Mouse (Mus musculus) forebrain, embryonic 15.5 days (tissue): ENCODE measurements around the gene Dach1. TPM values are rescaled to one million over a fixed set of nuclear protein-coding genes. Genes with fewer than 3 reads are reported as not detected.

Experiments used
- ATAC-seq: fragments of 200-750 bp; cut with Nextera tagmentation; replicated peaks from 2 replicates; pipeline ENCODE4 v1.8.0; 2017; ENCODE audit warnings: mild to moderate bottlenecking, moderate TSS enrichment, moderate library complexity
- H3K27ac ChIP-seq: fragments of 300-500 bp; sonication (generic); replicated peaks from 2 replicates; pipeline ENCODE4 v1.5.1; 2015; ENCODE audit warnings: mild to moderate bottlenecking, inconsistent platforms
- H3K27me3 ChIP-seq: fragments of 300-500 bp; sonication (generic); 2 replicates; pipeline ENCODE4 v1.6.1; 2015; ENCODE audit warnings: inconsistent platforms
- H3K36me3 ChIP-seq: fragments of 300-500 bp; sonication (generic); 2 replicates; pipeline ENCODE4 v1.6.1; 2015; ENCODE audit warnings: mild to moderate bottlenecking, inconsistent platforms
- H3K4me1 ChIP-seq: fragments of 300-500 bp; sonication (generic); 2 replicates; pipeline ENCODE4 v1.6.1; 2015; ENCODE audit warnings: inconsistent platforms
- H3K4me2 ChIP-seq: fragments of 300-500 bp; sonication (generic); replicated peaks from 2 replicates; pipeline ENCODE4 v1.6.1; 2015; ENCODE audit warnings: mild to moderate bottlenecking, inconsistent platforms
- H3K4me3 ChIP-seq: fragments of 300-500 bp; sonication (generic); 2 replicates; pipeline ENCODE4 v1.5.1; 2015; ENCODE audit warnings: mild to moderate bottlenecking, inconsistent platforms
- H3K9ac ChIP-seq: fragments of 300-500 bp; sonication (generic); replicated peaks from 2 replicates; pipeline ENCODE4 v1.6.1; 2015; ENCODE audit warnings: mild to moderate bottlenecking, inconsistent platforms
- H3K9me3 ChIP-seq: fragments of 300-500 bp; sonication (generic); 2 replicates; pipeline ENCODE4 v1.6.1; 2016; ENCODE audit warnings: inconsistent platforms
- WGBS: fragments of 180-500 bp; shearing (Covaris S2); methylation state at CpG from one replicate; pipeline ENCODE4 v1.1.7; 2015; ENCODE audit warnings: mixed read lengths; 5-methylcytosine and 5-hydroxymethylcytosine counted together
- polyA plus RNA-seq: library from polyadenylated mRNA; unstranded; fragments of >200 nt; fragmentation: Nextera tagmentation; extraction: Ambion mirVana; gene quantifications from 2 replicates; pipeline ENCODE4 v1.2.1, GENCODE M21; 2015

Dach1 gene
- polyA plus RNA-seq, 1 experiment from 2014 or later = 7.8 TPM

GRCm38 (mm10) chr14:98155725-98156392 is 13.7 kb downstream of the Dach1 start:
- Histone ChIP-seq H3K27me3 (no peaks in the 10 kb centered on the region), H3K27ac (no peak overlapping the region), H3K4me2 (no peak overlapping the region), H3K36me3 (no peaks in the 10 kb centered on the region), H3K4me1 (0 out of 2 replicates have a peak, but pooled peaks cover 6% of the 10 kb centered on the region), H3K9ac (no peak overlapping the region), H3K4me3 (no peak overlapping the region), H3K9me3 (no peaks in the 10 kb centered on the region)
- WGBS = 63% methylated on average over 7 of the region's 7 CpGs
- ATAC-seq = no peak

- Histone ChIP-seq H3K4me3 (no peak overlapping the region), H3K27me3 (no peaks in the 10 kb centered on the region), H3K9me3 (no peaks in the 10 kb centered on the region), H3K27ac (no peak overlapping the region), H3K36me3 (no peaks in the 10 kb centered on the region), H3K4me2 (no peak overlapping the region), H3K4me1 (0 out of 2 replicates have a peak, but pooled peaks cover 6% of the 10 kb centered on the region), H3K9ac (no peak overlapping the region)
- WGBS = 35% methylated on average over 7 of the region's 7 CpGs
- ATAC-seq = 0 out of 2 replicates have a peak, but pooled peaks have one; percentile 32
These were observed 14.6 kb downstream of the Dach1 start for GRCm38 (mm10) chr14:98154832-98155422.

DNA sequence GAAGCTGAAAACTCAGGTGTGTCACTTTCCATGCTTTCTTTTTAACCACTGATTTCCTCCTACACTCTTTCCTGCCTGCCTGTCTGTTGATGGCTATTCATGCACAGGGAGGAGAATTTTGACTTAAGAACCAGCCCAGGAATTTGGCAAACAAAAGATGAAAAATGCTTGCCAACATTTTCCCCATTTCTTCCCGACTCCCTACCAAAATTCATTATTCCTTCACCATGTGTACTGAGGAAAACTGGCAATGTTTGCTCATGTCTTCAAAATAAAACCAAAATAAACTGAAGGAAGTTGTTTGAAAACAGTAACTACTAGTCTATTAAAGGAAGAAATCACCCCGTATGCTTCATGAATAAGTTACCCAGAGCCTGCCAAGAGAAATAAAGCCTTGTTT is 27.8 kb downstream of the Dach1 start:
- Histone ChIP-seq H3K9me3 (no peaks in the 10 kb centered on the region), H3K4me1 (peaks cover 7% of the 10 kb centered on the region; the same call in 1 of the 2 replicates), H3K4me2 (no peak overlapping the region), H3K9ac (no peak overlapping the region), H3K27me3 (no peaks in the 10 kb centered on the region), H3K4me3 (no peak overlapping the region), H3K36me3 (no peaks in the 10 kb centered on the region), H3K27ac (no peak overlapping the region)
- 13% methylated on average over 2 of the region's 2 CpGs for WGBS
- no peak for ATAC-seq

DNA sequence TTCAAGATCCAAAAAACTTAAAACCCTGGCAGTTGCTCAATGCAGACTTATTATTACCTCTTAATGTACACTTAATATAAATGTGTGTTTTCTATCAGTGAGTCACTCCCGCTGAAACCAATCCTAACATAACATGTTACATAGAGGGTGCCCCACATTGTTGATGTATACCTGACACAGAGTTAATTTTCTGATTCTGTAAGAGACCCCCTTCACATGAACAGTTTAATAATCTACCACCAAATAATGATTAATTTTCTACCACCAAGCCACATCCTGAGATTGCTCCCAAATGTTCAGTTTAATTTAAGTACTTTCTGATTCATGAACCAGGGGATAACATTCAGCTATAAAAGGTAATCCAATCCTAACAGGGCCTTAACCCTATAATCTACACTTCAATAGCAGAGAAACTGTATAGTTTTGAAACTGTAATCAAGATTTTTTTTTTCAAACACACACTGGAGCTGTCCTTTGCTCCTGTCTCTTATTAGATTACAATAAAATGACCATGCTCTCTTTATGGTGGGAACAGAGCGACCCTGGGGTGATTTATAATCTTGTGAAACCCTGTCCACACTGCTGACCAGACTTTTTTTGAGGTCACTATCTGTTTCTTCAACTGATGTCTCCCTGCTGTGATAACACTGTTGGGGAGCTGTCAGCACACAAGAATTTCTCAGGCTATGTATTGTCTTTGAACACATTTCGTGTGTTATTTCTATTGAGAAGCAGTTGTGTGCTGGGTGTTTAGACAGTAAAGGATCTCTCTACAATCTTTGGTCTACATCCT is 30.5 kb downstream of the Dach1 start:
- ATAC-seq = no peak
- Histone ChIP-seq H3K4me1 (peaks cover 15% of the 10 kb centered on the region), H3K9ac (no peak overlapping the region), H3K36me3 (no peaks in the 10 kb centered on the region), H3K4me3 (no peak overlapping the region), H3K27me3 (no peaks in the 10 kb centered on the region), H3K27ac (no peak overlapping the region), H3K4me2 (no peak overlapping the region), H3K9me3 (no peaks in the 10 kb centered on the region)
- WGBS = 69% methylated on average over 3 of the region's 3 CpGs

- Histone ChIP-seq H3K4me1 (peaks cover 11% of the 10 kb centered on the region), H3K27ac (no peak overlapping the region), H3K4me2 (no peak overlapping the region), H3K4me3 (no peak overlapping the region), H3K36me3 (no peaks in the 10 kb centered on the region), H3K9me3 (no peaks in the 10 kb centered on the region), H3K27me3 (no peaks in the 10 kb centered on the region), H3K9ac (no peak overlapping the region)
- no peak for ATAC-seq
- WGBS = 17% methylated on average over 4 of the region's 4 CpGs
These were observed 35.0 kb downstream of the Dach1 start for GRCm38 (mm10) chr14:98134546-98134945.

DNA sequence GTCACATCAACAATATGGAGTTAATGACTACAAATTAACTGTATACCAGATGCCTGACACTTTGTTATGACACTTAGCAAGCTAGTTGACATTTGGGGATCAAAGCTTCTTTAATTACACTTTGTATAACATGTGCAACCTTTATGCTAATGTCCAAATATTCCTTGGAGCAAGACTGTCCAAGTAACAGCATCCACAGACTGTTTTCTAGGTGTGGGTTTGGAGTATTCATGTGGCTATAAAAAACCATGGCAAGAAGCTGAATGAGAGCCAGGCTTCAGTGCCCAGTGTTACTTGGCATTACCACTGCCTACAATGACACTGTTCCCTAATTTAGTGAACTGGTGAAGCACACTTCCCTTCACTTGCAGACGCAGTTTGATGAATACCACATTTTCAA is 46.5 kb downstream of the Dach1 start:
- H3K9me3 ChIP-seq = no peaks in the 10 kb centered on the region
- H3K9ac ChIP-seq = no peak overlapping the region
- ATAC-seq = peak; percentile 95
- H3K27ac ChIP-seq = no peak overlapping the region
- WGBS = 24% methylated on average over 1 of the region's 1 CpGs
- peaks cover 9% of the 10 kb centered on the region for H3K4me1 ChIP-seq
- no peak overlapping the region for H3K4me2 ChIP-seq
- H3K36me3 ChIP-seq = no peaks in the 10 kb centered on the region
- no peak overlapping the region for H3K4me3 ChIP-seq
- no peaks in the 10 kb centered on the region for H3K27me3 ChIP-seq

DNA sequence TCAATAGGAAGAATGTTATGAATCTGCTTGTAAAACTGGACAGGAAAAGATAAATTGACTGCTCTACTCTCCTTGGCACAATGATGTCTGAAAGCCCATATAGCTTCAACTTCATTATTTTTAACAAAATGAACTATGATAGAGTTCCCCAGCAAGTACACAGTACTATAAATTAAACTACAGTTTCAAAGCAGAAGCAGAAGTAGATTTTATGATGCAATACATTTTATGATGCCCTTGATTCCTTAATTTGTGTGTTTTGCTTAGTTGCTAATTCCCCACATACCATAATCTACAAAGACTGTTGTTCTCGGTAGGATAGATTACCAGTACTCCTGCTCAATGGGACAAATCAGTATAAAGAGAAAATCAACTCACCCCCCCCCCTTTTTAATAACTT is 52.9 kb downstream of the Dach1 start:
- Histone ChIP-seq H3K4me1 (0 out of 2 replicates have a peak, but pooled peaks cover 2% of the 10 kb centered on the region), H3K4me2 (no peak overlapping the region), H3K9ac (no peak overlapping the region), H3K27ac (no peak overlapping the region), H3K36me3 (no peaks in the 10 kb centered on the region), H3K27me3 (no peaks in the 10 kb centered on the region), H3K4me3 (no peak overlapping the region), H3K9me3 (no peaks in the 10 kb centered on the region)
- ATAC-seq = no peak
- 32% methylated on average over 1 of the region's 1 CpGs for WGBS

DNA sequence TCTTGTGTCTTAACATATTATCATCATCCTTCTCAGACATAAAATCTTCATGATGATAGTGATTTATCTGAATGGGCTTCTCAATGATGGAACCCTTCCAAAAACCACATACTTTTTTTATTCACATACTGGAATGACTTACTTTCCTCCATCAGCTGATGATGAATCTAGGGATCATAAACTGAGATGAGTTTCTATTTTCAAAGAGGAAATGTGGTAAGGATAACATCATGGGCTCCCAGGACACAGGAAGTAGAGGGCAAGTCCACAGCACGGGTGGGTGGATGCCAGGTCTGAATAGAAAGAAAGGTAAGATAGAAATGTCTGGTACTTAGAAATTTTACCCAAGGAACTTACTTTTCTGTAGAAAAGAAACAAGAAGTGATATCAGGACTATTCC is 56.5 kb downstream of the Dach1 start:
- ATAC-seq = no peak
- no peak overlapping the region for H3K9ac ChIP-seq
- H3K4me3 ChIP-seq = no peak overlapping the region
- peaks cover 12% of the 10 kb centered on the region for H3K4me1 ChIP-seq
- H3K27ac ChIP-seq = no peak overlapping the region
- WGBS = 61% methylated on average over 1 of the region's 1 CpGs
- H3K27me3 ChIP-seq = no peaks in the 10 kb centered on the region
- H3K4me2 ChIP-seq = no peak overlapping the region
- no peaks in the 10 kb centered on the region for H3K9me3 ChIP-seq
- no peaks in the 10 kb centered on the region for H3K36me3 ChIP-seq

DNA sequence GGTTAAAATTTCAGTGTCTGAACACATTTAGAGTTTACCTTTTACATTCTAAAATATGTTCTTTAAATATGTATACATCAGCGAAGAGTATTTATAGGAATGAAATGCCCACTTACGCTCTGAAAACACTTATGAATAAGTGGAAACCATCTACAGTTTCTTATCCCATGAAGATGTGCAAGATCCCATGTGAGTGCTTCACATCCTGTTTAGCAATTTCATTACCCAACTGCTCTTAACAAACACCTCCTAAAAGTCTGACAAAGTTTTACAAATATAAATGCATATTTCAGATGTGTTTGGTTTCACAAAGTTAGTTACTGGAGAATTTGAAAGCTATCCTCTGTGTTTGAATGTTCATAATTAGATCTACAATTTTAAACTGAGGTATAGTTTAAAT is 59.6 kb downstream of the Dach1 start:
- Histone ChIP-seq H3K4me3 (no peak overlapping the region), H3K4me1 (peaks cover 26% of the 10 kb centered on the region), H3K9ac (no peak overlapping the region), H3K9me3 (no peaks in the 10 kb centered on the region), H3K27me3 (no peaks in the 10 kb centered on the region), H3K36me3 (no peaks in the 10 kb centered on the region), H3K4me2 (no peak overlapping the region), H3K27ac (no peak overlapping the region)
- no peak for ATAC-seq
- WGBS = 90% methylated on average over 2 of the region's 2 CpGs

- H3K9ac ChIP-seq = no peak overlapping the region
- peak; percentile 89 for ATAC-seq
- no peaks in the 10 kb centered on the region for H3K36me3 ChIP-seq
- peaks cover 30% of the 10 kb centered on the region for H3K4me1 ChIP-seq
- H3K4me3 ChIP-seq = no peak overlapping the region
- peak overlapping the region; percentile 34; the same call in 1 of the 2 replicates for H3K27ac ChIP-seq
- no peaks in the 10 kb centered on the region for H3K27me3 ChIP-seq
- 7% methylated on average over 3 of the region's 3 CpGs for WGBS
- H3K9me3 ChIP-seq = no peaks in the 10 kb centered on the region
- 0 out of 2 replicates have a peak overlapping the region, but pooled peaks have one; percentile 6 for H3K4me2 ChIP-seq
These were observed 60.8 kb downstream of the Dach1 start for GRCm38 (mm10) chr14:98108764-98109163.

- H3K9me3 ChIP-seq = no peaks in the 10 kb centered on the region
- no peak; the same call in 1 of the 2 replicates for ATAC-seq
- no peak overlapping the region for H3K27ac ChIP-seq
These were observed 63.4 kb downstream of the Dach1 start for GRCm38 (mm10) chr14:98106208-98106607.

DNA sequence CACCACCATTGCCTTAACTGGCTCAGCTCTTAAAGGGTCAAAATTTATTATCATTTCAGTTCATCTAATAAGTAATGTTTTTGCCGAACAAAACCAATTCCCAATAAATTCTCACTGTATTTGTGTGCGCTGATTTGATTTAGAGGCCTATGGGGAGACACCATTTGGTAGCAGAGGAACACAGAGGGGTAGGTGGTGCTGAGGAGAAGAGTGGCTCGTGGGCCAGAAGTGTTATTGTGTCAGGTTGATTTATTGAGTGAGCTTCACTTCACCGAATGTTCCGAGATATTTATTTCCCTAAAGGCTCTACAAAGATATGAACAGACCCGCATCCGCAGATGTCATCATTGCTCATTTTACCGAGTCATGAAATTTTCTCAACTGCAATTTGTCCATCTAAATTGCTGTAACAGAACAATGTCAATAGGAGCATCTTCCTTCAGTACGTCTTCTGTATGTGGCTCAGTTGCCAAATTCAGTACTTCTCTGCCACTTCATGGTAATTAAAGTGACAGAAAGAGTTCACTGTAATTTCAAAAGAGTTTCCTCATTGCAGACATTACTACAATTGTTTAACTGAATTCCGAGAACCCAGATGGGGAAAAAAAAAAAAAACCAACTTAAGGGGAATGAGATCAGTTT is 65.1 kb downstream of the Dach1 start:
- no peaks in the 10 kb centered on the region for H3K9me3 ChIP-seq
- 72% methylated on average over 10 of the region's 10 CpGs for WGBS
- H3K4me3 ChIP-seq = no peak overlapping the region
- H3K4me2 ChIP-seq = no peak overlapping the region
- no peak for ATAC-seq
- H3K9ac ChIP-seq = no peak overlapping the region
- H3K27me3 ChIP-seq = no peaks in the 10 kb centered on the region
- H3K36me3 ChIP-seq = no peaks in the 10 kb centered on the region
- peaks cover 26% of the 10 kb centered on the region for H3K4me1 ChIP-seq
- H3K27ac ChIP-seq = no peak overlapping the region

More at GRCm38 (mm10) chr14:98106208-98106607, 63.4 kb downstream of the Dach1 start:
- no peak overlapping the region for H3K9ac ChIP-seq
- no peak overlapping the region for H3K4me3 ChIP-seq
- no peak overlapping the region for H3K4me2 ChIP-seq
- no peaks in the 10 kb centered on the region for H3K27me3 ChIP-seq
- H3K36me3 ChIP-seq = no peaks in the 10 kb centered on the region
- peaks cover 28% of the 10 kb centered on the region for H3K4me1 ChIP-seq
